Mouse (Mus musculus) forebrain, postnatal 0 days (tissue): ENCODE measurements around the gene 2310022B05Rik. TPM values are rescaled to one million over a fixed set of nuclear protein-coding genes. Genes with fewer than 3 reads are reported as not detected.
A peak's percentile ranks its signal among the peaks of the same experiment; 100 is the strongest.

Experiments used
- ATAC-seq: fragments of 200-750 bp; cut with Nextera tagmentation; 2 replicates; pipeline ENCODE4 v1.8.0; 2017; ENCODE audit warnings: mild to moderate bottlenecking, moderate library complexity
- DNase-seq: peaks from one replicate; pipeline ENCODE4 v3.0.0-alpha.2; 2015
- H3K27ac ChIP-seq: fragments of 300-500 bp; sonication (generic); 2 replicates; pipeline ENCODE4 v1.5.1; 2014; ENCODE audit warnings: low read depth, mild to moderate bottlenecking, antibody characterized with exemption, low read length, moderate library complexity, mixed read lengths
- H3K27me3 ChIP-seq: fragments of 300-500 bp; sonication (generic); 2 replicates; pipeline ENCODE4 v1.6.1; 2014; ENCODE audit warnings: mild to moderate bottlenecking, low read length, mixed read lengths; ENCODE audit not compliant: insufficient read depth
- H3K36me3 ChIP-seq: fragments of 300-500 bp; sonication (generic); 2 replicates; pipeline ENCODE4 v1.6.1; 2014; ENCODE audit warnings: mild to moderate bottlenecking, moderate library complexity; ENCODE audit not compliant: insufficient read depth
- H3K4me1 ChIP-seq: fragments of 300-500 bp; sonication (generic); 2 replicates; pipeline ENCODE4 v1.6.1; 2014; ENCODE audit warnings: antibody characterized with exemption; ENCODE audit not compliant: insufficient read depth
- H3K4me2 ChIP-seq: fragments of 300-500 bp; sonication (generic); 2 replicates; pipeline ENCODE4 v1.6.1; 2014; ENCODE audit warnings: low read depth, mild to moderate bottlenecking, moderate library complexity
- H3K4me3 ChIP-seq: fragments of 300-500 bp; sonication (generic); 2 replicates; pipeline ENCODE4 v1.5.1; 2014; ENCODE audit warnings: low read depth, low read length, mixed read lengths
- H3K9ac ChIP-seq: fragments of 300-500 bp; sonication (generic); 2 replicates; pipeline ENCODE4 v1.6.1; 2014; ENCODE audit warnings: mild to moderate bottlenecking
- H3K9me3 ChIP-seq: fragments of 300-500 bp; sonication (generic); 2 replicates; pipeline ENCODE4 v1.6.1; 2016; ENCODE audit warnings: low read length
- CTCF ChIP-seq: sonication (generic); IDR thresholded peaks from 2 replicates; pipeline ENCODE4 v1.5.1; 2016; ENCODE audit warnings: antibody characterized with exemption, control low read depth, low read depth
- WGBS: fragments of 180-500 bp; shearing (Covaris S2); extraction: QIAGEN DNeasy Blood & Tissue Kit; methylation state at CpG from one replicate; pipeline ENCODE4 v1.1.7; 2014; 5-methylcytosine and 5-hydroxymethylcytosine counted together
- polyA plus RNA-seq: library from polyadenylated mRNA; unstranded; fragments of >200 nt; fragmentation: Nextera tagmentation; extraction: Ambion mirVana; gene quantifications from 2 replicates; pipeline ENCODE4 v1.2.1, GENCODE M21; 2015
- total RNA-seq: library from RNA; depleted of rRNA; stranded (reverse); fragments of >200 nt; gene quantifications from 2 replicates; pipeline ENCODE4 v1.2.3, GENCODE M21; 2014; rRNA removed

Gene 2310022B05Rik
- total and polyA plus RNA-seq, 2 experiments from 2014 or later, result 37.8 to 79.7 TPM

DNA sequence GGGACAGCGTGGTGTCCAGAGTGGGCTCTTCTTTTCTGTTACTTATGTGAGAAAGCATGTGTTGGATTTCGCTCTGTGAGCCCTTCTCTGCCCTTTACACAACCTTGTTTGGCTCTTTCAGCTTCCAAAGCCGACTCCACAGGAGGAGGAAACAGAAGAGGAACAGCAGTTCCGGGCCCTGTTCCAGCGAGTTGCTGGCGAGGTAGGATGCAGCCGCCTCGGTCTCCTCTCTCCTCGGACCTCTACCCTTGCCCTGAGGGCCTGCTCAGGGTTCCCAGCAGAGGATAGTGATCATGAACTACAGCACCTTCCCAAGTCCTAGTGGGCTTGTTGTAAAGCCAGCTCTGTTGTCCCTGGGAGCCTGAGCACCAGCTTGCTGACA, 54.2 kb downstream of the 2310022B05Rik start:
- Histone ChIP-seq H3K36me3 (no peaks in the 10 kb centered on the region), H3K4me2 (no peak overlapping the region), H3K27ac (no peak overlapping the region), H3K4me1 (no peaks in the 10 kb centered on the region), H3K27me3 (no peaks in the 10 kb centered on the region), H3K9me3 (no peaks in the 10 kb centered on the region), H3K9ac (no peak overlapping the region), H3K4me3 (no peak overlapping the region)
- ATAC-seq (no peak), DNase-seq (no peak)
- TF ChIP-seq CTCF, result no peak
- 75% methylated on average over 9 of the region's 9 CpGs for WGBS

DNA sequence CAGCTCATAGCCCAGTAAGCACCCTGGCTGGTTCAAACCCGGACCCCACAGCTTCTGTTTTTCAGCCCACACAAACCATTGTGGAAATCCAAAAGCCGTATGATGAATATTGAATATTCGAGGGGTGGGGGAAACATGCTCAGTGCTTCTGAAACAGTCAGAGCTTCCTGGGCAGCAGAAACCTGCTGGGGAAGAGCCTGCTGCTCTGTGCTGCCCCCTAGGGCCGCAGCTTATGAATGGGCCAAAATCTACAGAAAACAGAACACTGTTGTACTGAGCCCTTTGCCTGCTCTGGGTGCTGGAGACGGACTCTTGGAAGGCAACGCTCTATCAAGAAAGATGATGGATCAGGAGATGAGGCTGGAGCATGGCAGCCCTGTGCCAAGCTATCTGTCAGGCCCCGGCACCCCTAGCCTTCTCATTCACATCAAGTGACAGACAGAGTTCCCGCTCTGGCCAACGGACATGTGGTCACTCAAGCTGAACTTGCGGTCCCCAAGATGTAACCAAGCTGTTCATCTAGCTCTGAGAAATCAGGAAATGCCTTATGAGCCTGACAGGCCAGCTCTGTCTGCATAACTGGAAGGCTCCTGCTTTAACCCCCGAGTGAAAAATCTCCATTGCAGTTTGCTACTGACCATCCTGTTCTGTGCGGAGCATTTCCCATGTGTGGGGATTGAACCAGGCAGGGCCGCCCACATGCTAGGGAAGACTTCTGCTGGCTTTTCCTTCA, 54.8 kb downstream of the 2310022B05Rik start:
- DNase-seq (no peak), ATAC-seq (no peak)
- Histone ChIP-seq H3K9me3 (no peaks in the 10 kb centered on the region), H3K27ac (no peak overlapping the region), H3K9ac (no peak overlapping the region), H3K4me1 (no peaks in the 10 kb centered on the region), H3K4me3 (no peak overlapping the region), H3K4me2 (no peak overlapping the region), H3K27me3 (no peaks in the 10 kb centered on the region), H3K36me3 (no peaks in the 10 kb centered on the region)
- WGBS, result 75% methylated on average over 13 of the region's 13 CpGs
- peak; percentile 62 for TF ChIP-seq CTCF

DNA sequence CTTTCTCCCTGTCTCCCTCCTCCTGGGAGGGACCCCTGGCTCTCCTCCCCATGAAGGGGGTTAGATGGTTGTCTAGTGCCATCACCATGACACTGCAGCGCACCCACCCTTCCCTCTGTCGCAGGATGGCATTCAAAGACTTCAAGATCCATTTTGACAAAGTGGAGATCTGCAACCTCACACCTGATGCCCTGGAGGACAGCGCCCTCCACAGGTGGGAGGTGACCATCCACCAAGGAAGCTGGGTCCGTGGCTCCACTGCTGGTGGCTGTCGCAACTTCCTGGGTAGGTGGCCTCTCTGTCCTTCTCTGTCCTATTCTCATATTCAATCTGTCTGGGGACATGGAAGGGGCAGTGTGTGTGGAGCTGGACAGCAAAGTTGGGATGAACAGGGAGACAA, 59.1 kb downstream of the 2310022B05Rik start:
- Histone ChIP-seq H3K9me3 (no peaks in the 10 kb centered on the region), H3K4me1 (no peaks in the 10 kb centered on the region), H3K4me3 (no peak overlapping the region), H3K27me3 (no peaks in the 10 kb centered on the region), H3K9ac (no peak overlapping the region), H3K36me3 (no peaks in the 10 kb centered on the region), H3K4me2 (no peak overlapping the region), H3K27ac (no peak overlapping the region)
- TF ChIP-seq CTCF, result no peak
- ATAC-seq (no peak), DNase-seq (no peak)
- WGBS, result 79% methylated on average over 5 of the region's 5 CpGs

DNA sequence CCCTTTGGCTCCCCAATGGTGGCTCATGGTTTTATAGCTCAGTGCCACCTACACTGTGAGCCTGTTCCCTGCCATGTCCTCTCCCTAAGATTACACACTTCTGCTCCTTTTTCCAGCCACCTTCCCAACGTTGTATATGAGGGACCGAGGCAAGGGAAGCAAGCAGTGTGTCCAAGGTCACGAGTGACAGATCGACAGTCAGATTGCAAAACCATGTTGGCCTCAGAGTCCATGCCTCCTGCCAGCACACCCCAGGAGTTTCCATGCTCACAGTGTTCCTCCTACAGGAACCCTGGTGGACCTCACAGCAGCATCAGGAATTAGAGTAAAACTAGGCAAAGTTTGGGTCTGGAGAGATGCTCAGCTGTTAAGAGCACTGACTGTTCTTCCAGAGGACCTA, 73.8 kb downstream of the 2310022B05Rik start:
- H3K9ac ChIP-seq, result no peak overlapping the region
- no peak for ATAC-seq
- no peak overlapping the region for H3K4me3 ChIP-seq
- H3K36me3 ChIP-seq, result no peaks in the 10 kb centered on the region
- H3K4me2 ChIP-seq, result no peak overlapping the region
- H3K9me3 ChIP-seq, result no peaks in the 10 kb centered on the region
- no peak for DNase-seq
- H3K4me1 ChIP-seq, result no peaks in the 10 kb centered on the region
- no peak overlapping the region for H3K27ac ChIP-seq
- WGBS, result 79% methylated on average over 4 of the region's 4 CpGs
- H3K27me3 ChIP-seq, result no peaks in the 10 kb centered on the region
- no peak for TF ChIP-seq CTCF

DNA sequence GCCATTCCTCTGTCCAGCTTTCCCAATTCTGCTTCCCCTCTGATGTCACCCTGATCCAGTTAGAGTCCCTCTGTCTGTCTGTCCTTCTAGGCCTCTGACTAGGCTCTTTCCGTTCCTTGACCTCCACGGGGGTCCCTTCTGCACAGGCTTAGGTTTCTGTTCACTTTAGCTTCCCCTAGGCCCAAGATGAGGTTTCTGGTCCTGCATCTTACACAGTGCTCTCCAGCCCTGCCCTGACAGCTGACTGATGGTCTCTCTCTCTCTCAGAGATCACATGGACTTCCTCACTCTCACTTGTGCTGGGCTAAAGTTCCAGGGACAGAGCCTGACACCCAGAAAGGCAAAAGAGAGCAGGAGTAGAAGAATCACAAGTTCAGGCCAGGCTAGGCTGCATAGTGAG, 76.6 kb downstream of the 2310022B05Rik start:
- Histone ChIP-seq H3K27ac (no peak overlapping the region), H3K36me3 (no peaks in the 10 kb centered on the region)
- 88% methylated on average over 2 of the region's 2 CpGs for WGBS

More for the DNA sequence above, 76.6 kb downstream of the 2310022B05Rik start:
- H3K27me3 ChIP-seq, result no peaks in the 10 kb centered on the region
- TF ChIP-seq CTCF, result no peak
- DNase-seq, result no peak
- no peaks in the 10 kb centered on the region for H3K4me1 ChIP-seq
- no peak overlapping the region for H3K4me2 ChIP-seq
- no peaks in the 10 kb centered on the region for H3K9me3 ChIP-seq
- ATAC-seq, result no peak
- no peak overlapping the region for H3K4me3 ChIP-seq
- H3K9ac ChIP-seq, result no peak overlapping the region

Other genes starting within 250 kb of the 2310022B05Rik start
- gene Pgbd5, start 223.7 kb downstream of the 2310022B05Rik start, total RNA-seq, result 57.1 and 62.5 TPM in 2 replicates
- 12.9 and 17.3 TPM in 2 replicates for gene Pgbd5, start 223.7 kb downstream of the 2310022B05Rik start, polyA plus RNA-seq
- 30.4 and 32.9 TPM in 2 replicates for gene Cog2, start 142.6 kb downstream of the 2310022B05Rik start, total RNA-seq
- 13.7 and 19.3 TPM in 2 replicates for gene Cog2, start 142.6 kb downstream of the 2310022B05Rik start, polyA plus RNA-seq
- 27.7 and 29.4 TPM in 2 replicates for gene Agt, start 93.7 kb downstream of the 2310022B05Rik start, total RNA-seq
- gene Agt, start 93.7 kb downstream of the 2310022B05Rik start, polyA plus RNA-seq, result 18.6 and 30.0 TPM in 2 replicates
- not detected in 2 replicates for gene Capn9, start 87.3 kb downstream of the 2310022B05Rik start, total RNA-seq
- gene Capn9, start 87.3 kb downstream of the 2310022B05Rik start, polyA plus RNA-seq, result 0.29 and 0.34 TPM in 2 replicates
- 64.2 and 79.2 TPM in 2 replicates for gene Ttc13, start 58.6 kb upstream of the 2310022B05Rik start, total RNA-seq
- 50.1 and 56.1 TPM in 2 replicates for gene Ttc13, start 58.6 kb upstream of the 2310022B05Rik start, polyA plus RNA-seq
- 9.5 and 17.6 TPM in 2 replicates for gene Arv1, start 58.8 kb upstream of the 2310022B05Rik start, total RNA-seq
- gene Arv1, start 58.8 kb upstream of the 2310022B05Rik start, polyA plus RNA-seq, result 25.6 and 31.4 TPM in 2 replicates
- gene Fam89a, start 88.5 kb upstream of the 2310022B05Rik start, total RNA-seq, result 0.23 and 0.29 TPM in 2 replicates
- 0.15 and 0.28 TPM in 2 replicates for gene Fam89a, start 88.5 kb upstream of the 2310022B05Rik start, polyA plus RNA-seq
- 64.2 and 68.3 TPM in 2 replicates for gene Trim67, start 129.7 kb upstream of the 2310022B05Rik start, total RNA-seq
- gene Trim67, start 129.7 kb upstream of the 2310022B05Rik start, polyA plus RNA-seq, result 21.9 and 25.7 TPM in 2 replicates
- 51.8 and 52.9 TPM in 2 replicates for gene Gnpat, start 199.7 kb upstream of the 2310022B05Rik start, total RNA-seq
- gene Gnpat, start 199.7 kb upstream of the 2310022B05Rik start, polyA plus RNA-seq, result 42.7 and 51.7 TPM in 2 replicates
- gene 2810004N23Rik, start 199.8 kb upstream of the 2310022B05Rik start, total RNA-seq, result 25.2 and 33.8 TPM in 2 replicates
- gene 2810004N23Rik, start 199.8 kb upstream of the 2310022B05Rik start, polyA plus RNA-seq, result 19.9 and 23.4 TPM in 2 replicates
- gene Exoc8, start 234.3 kb upstream of the 2310022B05Rik start, total RNA-seq, result 31.2 and 33.9 TPM in 2 replicates
- 7.4 and 9.9 TPM in 2 replicates for gene Exoc8, start 234.3 kb upstream of the 2310022B05Rik start, polyA plus RNA-seq
- 13.0 and 16.0 TPM in 2 replicates for gene Sprtn, start 234.5 kb upstream of the 2310022B05Rik start, total RNA-seq
- 5.1 and 6.0 TPM in 2 replicates for gene Sprtn, start 234.5 kb upstream of the 2310022B05Rik start, polyA plus RNA-seq